Mouse (Mus musculus) E14TG2a.4 (cell line): ENCODE measurements around the gene Sfn.
A peak's percentile ranks its signal among the peaks of the same experiment; 100 is the strongest.

Experiments used
- CTCF ChIP-seq: conservative IDR thresholded peaks from 2 replicates; pipeline ENCODE4 v1.5.1; 2014; ENCODE audit warnings: low read length
- NANOG ChIP-seq: IDR thresholded peaks from 2 replicates; pipeline ENCODE4 v1.6.1; 2014; ENCODE audit warnings: borderline replicate concordance, low read length, mixed read lengths

- TF ChIP-seq CTCF (peak; percentile 55), NANOG (no peak)
These were observed 10.4 kb upstream of the Sfn start for GRCm38 (mm10) chr4:133612416-133612815.
